Mouse (Mus musculus) right cerebral cortex, adult 18-20 months (tissue): ENCODE results near the gene Fnbp1.

Experiments used
- DNase-seq: peaks from one replicate; pipeline ENCODE4 v3.0.0; 2022; ENCODE audit warnings: mixed read lengths

Fnbp1 gene

GRCm38 (mm10) chr2:31091182-31091581 lies 50.6 kb downstream of the Fnbp1 start:
- DNase-seq, result no peak

- DNase-seq, result no peak
Measured at GRCm38 (mm10) chr2:31089607-31090006, 52.2 kb downstream of the Fnbp1 start.

GRCm38 (mm10) chr2:31088871-31089270 lies 52.9 kb downstream of the Fnbp1 start:
- DNase-seq, result no peak

GRCm38 (mm10) chr2:31087663-31088661 lies 53.8 kb downstream of the Fnbp1 start:
- DNase-seq, result peak; percentile 66

GRCm38 (mm10) chr2:31087085-31087484 lies 54.7 kb downstream of the Fnbp1 start:
- no peak for DNase-seq

- DNase-seq, result no peak
Measured at GRCm38 (mm10) chr2:31086543-31086942, 55.3 kb downstream of the Fnbp1 start.

- DNase-seq, result no peak
Measured at GRCm38 (mm10) chr2:31084169-31084850, 57.5 kb downstream of the Fnbp1 start.

- no peak for DNase-seq
Measured at GRCm38 (mm10) chr2:31083372-31083771, 58.4 kb downstream of the Fnbp1 start.

- DNase-seq, result no peak
Measured at GRCm38 (mm10) chr2:31082639-31083038, 59.2 kb downstream of the Fnbp1 start.

GRCm38 (mm10) chr2:31081349-31081748 lies 60.5 kb downstream of the Fnbp1 start:
- no peak for DNase-seq

- DNase-seq, result no peak
Measured at GRCm38 (mm10) chr2:31079117-31079516, 62.7 kb downstream of the Fnbp1 start.

GRCm38 (mm10) chr2:31077574-31077973 lies 64.2 kb downstream of the Fnbp1 start:
- DNase-seq, result no peak

- DNase-seq, result no peak
Measured at GRCm38 (mm10) chr2:31076351-31077140, 65.3 kb downstream of the Fnbp1 start.

GRCm38 (mm10) chr2:31075836-31076235 lies 66.0 kb downstream of the Fnbp1 start:
- DNase-seq, result no peak

GRCm38 (mm10) chr2:31075168-31075567 lies 66.6 kb downstream of the Fnbp1 start:
- no peak for DNase-seq

GRCm38 (mm10) chr2:31069506-31069905 lies 72.3 kb downstream of the Fnbp1 start:
- no peak for DNase-seq

- no peak for DNase-seq
Measured at GRCm38 (mm10) chr2:31069114-31069445, 72.7 kb downstream of the Fnbp1 start.

GRCm38 (mm10) chr2:31068246-31069113 lies 73.3 kb downstream of the Fnbp1 start:
- DNase-seq, result peak; percentile 66

GRCm38 (mm10) chr2:31067696-31068245 lies 74.0 kb downstream of the Fnbp1 start:
- DNase-seq, result peak; percentile 59

GRCm38 (mm10) chr2:31067059-31067595 lies 74.7 kb downstream of the Fnbp1 start:
- DNase-seq, result no peak

GRCm38 (mm10) chr2:31066019-31066789 lies 75.6 kb downstream of the Fnbp1 start:
- no peak for DNase-seq
